Mouse (Mus musculus) MEL (cell line): ENCODE data around the gene Rfx2.

Experiments used
- CTCF ChIP-seq, 3 experiments: IDR thresholded peaks in 2 of 3; conservative IDR thresholded peaks in 1 of 3; 2 replicates each; pipeline ENCODE4 v1.5.1; 2011 to 2012; ENCODE audit warnings: low read length in 3 of 3, low read depth in 2 of 3, mild to moderate bottlenecking in 2 of 3, improper control_type of control experiment in 1 of 3, inconsistent platforms in 1 of 3, mixed read lengths in 1 of 3, moderate library complexity in 1 of 3; ENCODE audit not compliant: control insufficient read depth in 1 of 3, insufficient read depth in 1 of 3, poor library complexity in 1 of 3, severe bottlenecking in 1 of 3
- JUND ChIP-seq: IDR thresholded peaks from 2 replicates; pipeline ENCODE4 v1.6.1; 2011; ENCODE audit warnings: low read depth, mild to moderate bottlenecking, improper control_type of control experiment, low read length
- MAZ ChIP-seq: IDR thresholded peaks from 2 replicates; pipeline ENCODE4 v1.6.1; 2012; ENCODE audit warnings: low read depth, mild to moderate bottlenecking, inconsistent platforms, low read length, improper control_type of control experiment
- POLR2A ChIP-seq, 2 experiments: IDR thresholded peaks; 2 replicates each; pipeline ENCODE4 v1.6.1; 2011 to 2012; ENCODE audit warnings: low read length in 2 of 2, mild to moderate bottlenecking in 2 of 2, control low read depth in 1 of 2, improper control_type of control experiment in 1 of 2, low read depth in 1 of 2, moderate library complexity in 1 of 2; ENCODE audit not compliant: control insufficient read depth in 1 of 2, insufficient read depth in 1 of 2, poor library complexity in 1 of 2
- POLR2AphosphoS2 ChIP-seq: IDR thresholded peaks from 2 replicates; pipeline ENCODE4 v1.6.1; 2011; ENCODE audit warnings: low read length, improper control_type of control experiment
- UBTF ChIP-seq: IDR thresholded peaks from 2 replicates; pipeline ENCODE4 v1.6.1; 2012; ENCODE audit warnings: low read depth, mild to moderate bottlenecking, inconsistent platforms, low read length, improper control_type of control experiment, moderate library complexity, borderline replicate concordance; ENCODE audit not compliant: insufficient read depth
- USF1 ChIP-seq: IDR thresholded peaks from 2 replicates; pipeline ENCODE4 v1.6.1; 2014; ENCODE audit warnings: low read depth, mild to moderate bottlenecking, inconsistent platforms, low read length, improper control_type of control experiment, moderate library complexity
- ZC3H11A ChIP-seq: IDR thresholded peaks from 2 replicates; pipeline ENCODE4 v1.6.1; 2012; ENCODE audit warnings: low read depth, mild to moderate bottlenecking, inconsistent platforms, low read length, improper control_type of control experiment

GRCm38 (mm10) chr17:56751404-56752072, 79.3 kb downstream of the Rfx2 start:
- TF ChIP-seq CTCF (IDR thresholded peaks at IDR 0.05 in 2 of 3, conservative IDR thresholded peaks at IDR 0.05 in 1 of 3; ENCODE audit: control insufficient read depth in 1 of 3, insufficient read depth in 1 of 3, low read depth in 2 of 3, low read length in 3 of 3, poor library complexity in 1 of 3, severe bottlenecking in 1 of 3): no peak
- TF ChIP-seq ZC3H11A: no peak
- no peak for TF ChIP-seq USF1
- TF ChIP-seq POLR2A (IDR thresholded peaks at IDR 0.05; ENCODE audit: control insufficient read depth in 1 of 2, insufficient read depth in 1 of 2, low read depth in 1 of 2, low read length in 2 of 2, poor library complexity in 1 of 2): no peak
- TF ChIP-seq MAZ: no peak
- no peak for TF ChIP-seq POLR2AphosphoS2
- TF ChIP-seq UBTF: no peak
- TF ChIP-seq JUND: no peak
